Mouse (Mus musculus): ENCODE data around the gene Gm10377.
"Not testable (repeated sequence)": the region's sequence is repeated elsewhere in the genome, so short reads cannot be mapped to it uniquely, and the experiment has no call there.

Gm10377 gene

GRCm38 (mm10) chr14:42797887-42798286 lies at the start of gene Gm10377:
TSS of gene Gm10377 (minus strand) at chr14:42797987.
- not testable (repeated sequence) for DNase-seq (ENCODE audit: inconsistent age in 2 of 2, low spot score in 1 of 2)

DNA sequence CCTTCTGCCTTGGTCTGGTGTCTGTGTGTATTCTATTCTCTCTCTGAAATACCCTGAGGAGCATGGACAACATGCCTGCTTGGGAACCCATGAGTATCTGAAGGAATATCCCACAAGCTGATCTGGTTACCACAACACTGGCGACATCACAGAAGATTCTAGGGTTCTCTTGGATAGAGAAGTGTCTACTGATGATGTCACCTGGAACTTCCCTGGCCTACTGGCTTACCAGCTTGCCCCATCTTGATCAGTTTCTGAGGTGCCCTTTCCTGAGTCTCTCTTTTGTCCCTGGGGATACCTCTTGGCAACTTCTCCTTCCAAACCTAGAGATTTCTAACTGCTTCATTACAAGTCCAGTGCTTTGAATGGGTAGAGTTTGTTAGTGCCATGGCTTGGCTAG lies 29.1 kb downstream of the Gm10377 start, which contains the start of gene Gm3015:
TSS of gene Gm3015 (minus strand) at position 101 of the 400 bp plus-strand sequence.
- DNase-seq (ENCODE audit: inconsistent age in 2 of 2, low spot score in 1 of 2) = not testable (repeated sequence)

Measured in adrenal gland, adult (tissue).